Mouse (Mus musculus) olfactory bulb, adult 2 months (tissue): ENCODE data around the gene Eng. TPM values are rescaled to one million over a fixed set of nuclear protein-coding genes. Genes with fewer than 3 reads are reported as not detected.
A peak's percentile ranks its signal among the peaks of the same experiment; 100 is the strongest.

Source experiments
- H3K27ac ChIP-seq: fragments of 200-500 bp; 2 replicates; pipeline ENCODE4 v1.5.1; 2012; ENCODE audit warnings: low read depth, low read length; ENCODE audit not compliant: insufficient read depth
- H3K4me1 ChIP-seq: fragments of 200-500 bp; 2 replicates; pipeline ENCODE4 v1.6.1; 2012; ENCODE audit warnings: low read length; ENCODE audit not compliant: control insufficient read depth, insufficient read depth
- H3K4me3 ChIP-seq: fragments of 200-500 bp; 2 replicates; pipeline ENCODE4 v1.5.1; 2012; ENCODE audit warnings: mild to moderate bottlenecking, low read depth, low read length, moderate library complexity; ENCODE audit not compliant: insufficient read depth
- CTCF ChIP-seq: fragments of 200-500 bp; IDR thresholded peaks from 2 replicates; pipeline ENCODE4 v1.5.1; 2012; ENCODE audit warnings: low read depth, mild to moderate bottlenecking, low read length, moderate library complexity; ENCODE audit not compliant: insufficient read depth
- POLR2A ChIP-seq: fragments of 200-500 bp; IDR thresholded peaks from 2 replicates; pipeline ENCODE4 v1.6.1; 2012; ENCODE audit warnings: mild to moderate bottlenecking, low read depth, low read length, moderate library complexity; ENCODE audit not compliant: insufficient read depth
- WGBS: fragments of 180-500 bp; shearing (Covaris S2); methylation state at CpG from one replicate; pipeline ENCODE4 v1.1.7; 2018; 5-methylcytosine and 5-hydroxymethylcytosine counted together
- polyA plus RNA-seq: library from polyadenylated mRNA; stranded (reverse); fragments of >200 nt; gene quantifications from 2 replicates; pipeline ENCODE4 v1.2.4, GENCODE M21; 2012; ENCODE audit warnings: low replicate concordance; ENCODE audit not compliant: missing spikeins, insufficient read depth, insufficient read length

Gene Eng
- polyA plus RNA-seq, 1 experiment = not detected

DNA sequence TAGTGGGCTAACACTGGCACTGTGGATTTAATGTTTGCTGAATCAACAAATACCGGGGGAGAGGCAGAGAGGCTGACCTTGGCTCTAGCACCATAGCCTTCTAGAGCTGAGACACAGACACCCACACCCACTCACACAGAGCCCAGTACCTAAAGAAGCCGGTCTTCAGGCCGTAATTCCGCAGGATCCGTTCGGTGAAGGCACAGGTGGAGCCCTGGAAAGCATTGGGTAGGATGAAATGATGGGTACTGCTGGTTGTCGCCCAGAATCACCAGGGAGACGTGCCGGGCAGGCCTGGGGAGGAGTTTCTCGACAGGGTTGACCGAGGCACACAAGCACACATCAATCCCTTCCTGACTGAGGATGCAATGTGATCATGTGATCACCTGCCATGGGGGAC lies 44.6 kb downstream of the Eng start:
- TF ChIP-seq POLR2A (no peak), CTCF (no peak)
- H3K27ac ChIP-seq = no peak overlapping the region
- peaks cover 12% of the 10 kb centered on the region for H3K4me1 ChIP-seq
- H3K4me3 ChIP-seq = no peak overlapping the region
- WGBS = 86% methylated on average over 11 of the region's 11 CpGs

GRCm38 (mm10) chr2:32692496-32692895 lies 46.1 kb downstream of the Eng start:
- TF ChIP-seq CTCF (no peak), POLR2A (no peak)
- Histone ChIP-seq H3K4me1 (peaks cover 12% of the 10 kb centered on the region), H3K4me3 (no peak overlapping the region), H3K27ac (no peak overlapping the region)
- WGBS = 93% methylated on average over 14 of the region's 14 CpGs

DNA sequence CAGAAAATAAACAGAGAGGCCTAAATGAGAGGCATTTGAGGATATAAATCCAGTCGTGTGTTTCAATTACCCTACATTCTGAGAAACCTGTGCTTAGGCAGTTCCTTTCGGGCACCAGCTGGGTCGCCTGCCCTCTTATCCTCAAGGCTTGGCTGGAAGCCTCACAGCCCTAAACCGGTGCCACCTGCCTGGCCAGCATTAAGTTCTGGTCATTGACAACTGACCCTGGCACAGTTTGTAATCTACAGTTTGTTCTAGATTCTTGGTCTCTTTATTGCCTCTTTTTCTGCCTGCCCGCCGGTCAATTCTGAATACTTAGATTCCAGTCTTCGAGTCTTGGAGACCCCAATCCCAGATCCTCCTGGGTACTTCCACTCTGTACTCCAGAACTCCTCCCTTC lies 46.9 kb downstream of the Eng start:
- Histone ChIP-seq H3K27ac (no peak overlapping the region), H3K4me1 (peaks cover 12% of the 10 kb centered on the region), H3K4me3 (peak overlapping the region; percentile 82)
- WGBS = 12% methylated on average over 7 of the region's 7 CpGs
- TF ChIP-seq CTCF (no peak), POLR2A (no peak)

- TF ChIP-seq CTCF = peak; percentile 70
- peak; percentile 52 for TF ChIP-seq POLR2A
- Histone ChIP-seq H3K4me3 (peak overlapping the region; percentile 82), H3K27ac (peak overlapping the region; percentile 71; the same call in 1 of the 2 replicates), H3K4me1 (peaks cover 12% of the 10 kb centered on the region)
- WGBS = under 1% methylated on average over 51 of the region's 51 CpGs
Measured at GRCm38 (mm10) chr2:32693823-32694411, 47.5 kb downstream of the Eng start.

DNA sequence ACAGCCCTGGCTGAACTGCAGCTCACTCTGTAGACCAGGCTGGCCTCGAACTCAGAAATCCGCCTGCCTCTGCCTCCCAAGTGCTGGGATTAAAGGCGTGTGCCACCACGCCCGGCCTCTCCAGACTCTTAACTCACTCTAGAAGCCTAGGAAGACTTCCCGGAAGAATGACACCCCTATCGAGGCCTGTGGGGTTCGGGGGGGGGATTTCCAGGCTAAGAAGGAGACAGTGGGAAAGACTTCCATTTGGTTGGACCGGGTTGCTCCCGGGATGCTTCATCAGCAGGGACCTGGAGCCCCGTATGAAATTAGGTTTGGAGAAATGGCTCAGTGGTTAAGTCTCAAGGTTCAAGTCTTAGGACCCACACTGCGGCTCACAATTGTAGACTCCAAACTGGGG lies 48.3 kb downstream of the Eng start:
- H3K4me1 ChIP-seq = peaks cover 12% of the 10 kb centered on the region
- no peak for TF ChIP-seq POLR2A
- no peak for TF ChIP-seq CTCF
- H3K4me3 ChIP-seq = peak overlapping the region; percentile 54
- no peak overlapping the region for H3K27ac ChIP-seq
- WGBS = 81% methylated on average over 12 of the region's 12 CpGs

DNA sequence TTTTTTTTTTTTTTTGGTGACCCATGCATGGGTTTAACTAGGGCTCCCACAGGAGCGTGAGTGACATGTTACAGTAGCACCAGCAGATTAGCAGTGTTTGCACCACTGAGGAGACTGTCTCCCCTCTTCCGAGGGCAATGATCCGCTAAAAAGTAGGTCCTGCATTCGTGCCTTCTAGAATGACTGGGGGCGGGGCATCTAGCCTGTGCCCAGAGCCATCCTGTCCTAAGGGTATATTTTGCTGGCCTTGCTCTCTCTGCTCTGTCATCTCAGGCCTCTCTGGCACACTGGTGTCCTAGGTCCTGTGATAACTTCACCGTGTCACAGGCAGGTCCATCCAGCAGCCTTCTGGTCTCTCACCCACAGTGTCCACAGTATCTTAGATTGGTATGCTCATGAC lies 53.3 kb downstream of the Eng start:
- no peak for TF ChIP-seq POLR2A
- 90% methylated on average over 6 of the region's 6 CpGs for WGBS
- Histone ChIP-seq H3K27ac (no peak overlapping the region), H3K4me3 (no peak overlapping the region), H3K4me1 (no peaks in the 10 kb centered on the region)

GRCm38 (mm10) chr2:32700966-32701743 lies 54.8 kb downstream of the Eng start:
- 88% methylated on average over 14 of the region's 14 CpGs for WGBS
- Histone ChIP-seq H3K4me3 (no peak overlapping the region), H3K27ac (no peak overlapping the region), H3K4me1 (no peaks in the 10 kb centered on the region)
- no peak for TF ChIP-seq POLR2A
- no peak for TF ChIP-seq CTCF

GRCm38 (mm10) chr2:32703046-32703445 lies 56.7 kb downstream of the Eng start:
- Histone ChIP-seq H3K4me3 (no peak overlapping the region), H3K27ac (no peak overlapping the region), H3K4me1 (no peaks in the 10 kb centered on the region)
- 94% methylated on average over 8 of the region's 8 CpGs for WGBS
- TF ChIP-seq CTCF (no peak), POLR2A (no peak)

GRCm38 (mm10) chr2:32704021-32704421 lies 57.6 kb downstream of the Eng start, which contains the start of gene Fpgs:
Gene Fpgs (minus strand): TSS chr2:32704145.
- Histone ChIP-seq H3K4me1 (no peaks in the 10 kb centered on the region), H3K27ac (no peak within 1 kb of the TSS), H3K4me3 (no peak within 1 kb of the TSS)
- WGBS = 73% methylated on average over 2 of the region's 2 CpGs
- TF ChIP-seq CTCF (no peak), POLR2A (no peak)
